Mouse (Mus musculus) olfactory bulb, adult 2 months (tissue): Measurements from ENCODE around the gene Vps18. TPM values are rescaled to one million over a fixed set of nuclear protein-coding genes. Genes with fewer than 3 reads are reported as not detected.

Source experiments
- H3K27ac ChIP-seq: fragments of 200-500 bp; 2 replicates; pipeline ENCODE4 v1.5.1; 2012; ENCODE audit warnings: low read depth, low read length; ENCODE audit not compliant: insufficient read depth
- H3K4me1 ChIP-seq: fragments of 200-500 bp; 2 replicates; pipeline ENCODE4 v1.6.1; 2012; ENCODE audit warnings: low read length; ENCODE audit not compliant: control insufficient read depth, insufficient read depth
- H3K4me3 ChIP-seq: fragments of 200-500 bp; 2 replicates; pipeline ENCODE4 v1.5.1; 2012; ENCODE audit warnings: mild to moderate bottlenecking, low read depth, low read length, moderate library complexity; ENCODE audit not compliant: insufficient read depth
- CTCF ChIP-seq: fragments of 200-500 bp; IDR thresholded peaks from 2 replicates; pipeline ENCODE4 v1.5.1; 2012; ENCODE audit warnings: low read depth, mild to moderate bottlenecking, low read length, moderate library complexity; ENCODE audit not compliant: insufficient read depth
- POLR2A ChIP-seq: fragments of 200-500 bp; IDR thresholded peaks from 2 replicates; pipeline ENCODE4 v1.6.1; 2012; ENCODE audit warnings: mild to moderate bottlenecking, low read depth, low read length, moderate library complexity; ENCODE audit not compliant: insufficient read depth
- WGBS: fragments of 180-500 bp; shearing (Covaris S2); methylation state at CpG from one replicate; pipeline ENCODE4 v1.1.7; 2018; 5-methylcytosine and 5-hydroxymethylcytosine counted together
- polyA plus RNA-seq: library from polyadenylated mRNA; stranded (reverse); fragments of >200 nt; gene quantifications from 2 replicates; pipeline ENCODE4 v1.2.4, GENCODE M21; 2012; ENCODE audit warnings: low replicate concordance; ENCODE audit not compliant: missing spikeins, insufficient read depth, insufficient read length

Gene Vps18
- polyA plus RNA-seq, 1 experiment = not detected

DNA sequence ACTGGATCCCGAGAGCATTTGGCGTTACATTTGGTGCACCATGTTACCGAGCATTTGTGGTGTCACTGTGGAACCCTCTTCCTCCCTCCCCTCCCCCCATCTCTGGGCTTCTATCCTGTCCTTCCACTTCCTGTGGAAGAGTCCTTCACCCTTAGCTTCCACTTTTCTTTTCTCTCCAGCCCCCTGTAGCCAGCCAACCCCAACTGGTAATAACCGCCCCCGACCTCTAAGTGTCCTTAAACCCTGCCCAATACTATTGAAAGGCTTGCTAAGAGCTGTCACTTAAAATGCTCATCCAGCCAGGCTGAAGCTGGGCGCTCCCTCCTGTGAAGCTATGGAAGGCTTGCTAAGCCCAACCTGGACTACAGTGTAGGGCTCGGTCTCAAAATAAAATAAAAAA is 11.6 kb upstream of the Vps18 start:
- Histone ChIP-seq H3K4me1 (no peaks in the 10 kb centered on the region), H3K4me3 (no peak overlapping the region), H3K27ac (no peak overlapping the region)
- WGBS = 84% methylated on average over 7 of the region's 7 CpGs
- TF ChIP-seq CTCF (no peak), POLR2A (no peak)

DNA sequence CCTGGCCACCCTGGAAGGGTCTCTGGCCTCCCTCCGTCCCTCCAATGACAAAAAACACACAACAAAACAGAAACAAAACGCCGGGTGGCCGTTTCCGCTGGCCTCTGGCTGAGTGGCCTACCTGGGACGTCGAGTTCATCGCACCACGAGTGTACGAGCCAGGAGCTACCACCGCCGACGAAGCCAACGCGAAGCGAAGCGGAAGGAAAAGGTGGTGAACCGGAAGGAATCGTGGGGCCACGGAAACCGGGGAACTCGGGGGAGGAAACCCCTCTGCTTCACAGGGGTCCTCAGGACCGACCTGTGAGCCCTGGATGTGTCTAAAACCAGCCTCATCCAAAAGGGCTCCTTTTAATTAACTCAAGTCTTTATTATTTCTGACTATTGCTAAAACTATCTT is 10.7 kb upstream of the Vps18 start:
- Histone ChIP-seq H3K4me3 (no peak overlapping the region), H3K27ac (no peak overlapping the region), H3K4me1 (no peaks in the 10 kb centered on the region)
- 86% methylated on average over 23 of the region's 23 CpGs for WGBS
- TF ChIP-seq POLR2A = no peak
- no peak for TF ChIP-seq CTCF

DNA sequence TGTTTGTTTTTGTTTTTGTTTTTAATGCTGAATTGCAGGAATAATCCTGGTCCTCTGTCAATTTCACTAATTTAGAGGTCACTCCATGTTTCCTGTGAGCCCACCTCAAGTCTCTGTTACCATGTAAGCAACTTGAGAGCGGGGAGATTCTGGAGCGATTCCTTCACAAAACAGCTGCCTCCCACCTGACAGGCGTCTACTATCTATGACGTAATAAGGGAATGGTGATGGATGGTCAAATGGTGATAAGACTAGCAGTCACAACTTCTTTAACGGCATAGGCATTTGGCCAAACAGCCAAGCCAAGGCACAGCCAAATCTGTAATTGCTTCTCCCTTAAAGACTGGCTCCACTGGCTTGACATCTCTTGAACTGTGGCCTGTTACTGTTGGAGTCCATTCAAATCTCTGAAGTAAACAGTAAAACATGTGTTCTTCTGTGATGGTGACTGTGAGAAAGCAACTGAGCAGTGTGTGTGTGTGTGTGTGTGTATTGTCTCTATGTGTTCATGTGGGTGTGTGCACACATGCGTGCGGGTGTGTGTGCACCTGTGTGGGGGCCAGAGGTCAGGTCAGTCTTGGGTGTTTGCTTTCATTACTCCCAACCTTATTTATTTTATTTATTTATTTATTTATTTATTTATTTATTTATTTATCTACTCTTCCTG is 6.5 kb upstream of the Vps18 start:
- no peak overlapping the region for H3K4me3 ChIP-seq
- H3K4me1 ChIP-seq = no peaks in the 10 kb centered on the region
- H3K27ac ChIP-seq = no peak overlapping the region
- TF ChIP-seq POLR2A = no peak
- no peak for TF ChIP-seq CTCF
- 81% methylated on average over 7 of the region's 7 CpGs for WGBS

DNA sequence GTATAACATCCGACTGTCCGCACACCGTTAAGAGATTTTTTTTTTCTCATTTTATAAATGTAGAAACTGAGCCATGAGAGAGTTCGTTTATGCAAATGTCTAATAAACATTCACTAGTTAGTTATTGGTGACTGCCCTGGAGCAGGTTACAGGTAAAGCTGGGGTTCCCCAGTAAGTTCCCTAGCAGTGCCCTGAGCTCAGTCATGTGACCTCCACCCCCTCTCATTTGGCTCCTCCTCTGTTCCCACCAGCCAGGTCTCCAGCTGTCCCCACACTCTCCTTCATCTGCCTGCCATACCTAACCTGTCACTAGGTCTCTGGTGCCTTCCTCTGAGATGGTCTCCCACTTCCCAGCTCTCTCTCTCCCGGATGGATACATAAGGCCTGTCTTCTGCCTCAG is 1.2 kb upstream of the Vps18 start:
- TF ChIP-seq POLR2A (no peak), CTCF (no peak)
- Histone ChIP-seq H3K27ac (no peak overlapping the region), H3K4me3 (no peak overlapping the region), H3K4me1 (no peaks in the 10 kb centered on the region)
- 93% methylated on average over 5 of the region's 5 CpGs for WGBS

DNA sequence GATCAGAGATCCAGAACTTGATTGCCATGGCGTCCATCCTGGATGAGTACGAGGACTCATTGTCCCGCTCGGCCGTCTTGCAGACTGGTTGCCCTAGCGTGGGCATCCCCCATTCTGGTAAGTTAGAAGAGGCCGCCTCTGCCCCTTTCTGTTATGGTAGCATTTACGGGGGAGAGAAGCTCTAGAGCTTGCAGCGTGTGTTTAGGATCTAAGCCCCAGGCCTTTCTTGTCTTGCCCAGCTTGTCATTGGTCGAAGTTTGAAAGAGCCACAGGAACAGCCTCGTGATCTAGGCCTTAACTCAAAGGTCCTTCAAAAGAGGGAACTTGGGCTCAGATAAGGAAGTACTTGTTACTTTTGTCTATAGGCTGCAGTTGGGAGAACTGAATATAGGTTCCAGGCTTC is 475 bp downstream of the Vps18 start:
- H3K4me1 ChIP-seq = no peaks in the 10 kb centered on the region
- under 1% methylated on average over 11 of the region's 11 CpGs for WGBS
- peak overlapping the region; percentile 49 for H3K4me3 ChIP-seq
- TF ChIP-seq POLR2A (no peak), CTCF (no peak)
- H3K27ac ChIP-seq = no peak overlapping the region

DNA sequence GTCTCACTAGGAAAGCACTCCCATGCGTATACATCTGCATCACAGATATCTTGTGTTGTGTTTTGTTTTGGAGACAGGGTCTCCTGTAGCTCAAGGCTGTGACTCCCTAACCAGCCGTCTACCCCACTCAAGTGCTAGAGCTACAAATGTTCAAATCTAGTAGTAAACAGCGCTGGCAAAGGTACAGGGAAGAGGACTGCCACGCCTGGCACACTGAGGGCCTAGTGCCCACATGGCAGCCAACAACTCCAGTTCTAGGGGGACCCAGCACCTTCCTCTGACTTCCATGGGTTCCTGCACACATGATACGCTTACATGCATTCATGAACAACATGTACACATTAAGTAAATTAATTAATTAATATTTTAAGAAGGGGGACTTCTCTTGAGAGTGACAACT is 3.7 kb downstream of the Vps18 start:
- H3K27ac ChIP-seq = no peak overlapping the region
- WGBS = 92% methylated on average over 5 of the region's 5 CpGs
- H3K4me1 ChIP-seq = peaks cover 7% of the 10 kb centered on the region
- TF ChIP-seq CTCF (no peak), POLR2A (no peak)
- H3K4me3 ChIP-seq = no peak overlapping the region

DNA sequence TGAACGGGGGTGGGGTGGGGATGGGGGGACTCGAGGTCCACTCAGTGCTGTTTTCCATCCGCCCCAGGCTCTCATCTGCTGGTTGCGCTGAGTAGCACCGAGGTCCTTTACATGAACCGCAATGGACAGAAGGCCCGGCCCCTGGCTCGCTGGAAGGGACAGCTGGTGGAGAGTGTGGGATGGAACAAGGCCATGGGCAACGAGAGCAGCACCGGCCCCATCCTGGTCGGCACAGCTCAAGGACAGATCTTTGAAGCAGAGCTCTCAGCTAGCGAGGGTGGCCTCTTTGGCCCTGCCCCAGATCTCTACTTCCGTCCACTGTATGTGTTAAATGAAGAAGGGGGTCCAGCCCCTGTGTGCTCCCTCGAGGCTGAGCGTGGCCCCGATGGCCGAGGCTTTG is 4.3 kb downstream of the Vps18 start:
- Histone ChIP-seq H3K4me1 (peaks cover 7% of the 10 kb centered on the region), H3K27ac (no peak overlapping the region), H3K4me3 (no peak overlapping the region)
- 94% methylated on average over 17 of the region's 17 CpGs for WGBS
- TF ChIP-seq CTCF = no peak
- TF ChIP-seq POLR2A = no peak

DNA sequence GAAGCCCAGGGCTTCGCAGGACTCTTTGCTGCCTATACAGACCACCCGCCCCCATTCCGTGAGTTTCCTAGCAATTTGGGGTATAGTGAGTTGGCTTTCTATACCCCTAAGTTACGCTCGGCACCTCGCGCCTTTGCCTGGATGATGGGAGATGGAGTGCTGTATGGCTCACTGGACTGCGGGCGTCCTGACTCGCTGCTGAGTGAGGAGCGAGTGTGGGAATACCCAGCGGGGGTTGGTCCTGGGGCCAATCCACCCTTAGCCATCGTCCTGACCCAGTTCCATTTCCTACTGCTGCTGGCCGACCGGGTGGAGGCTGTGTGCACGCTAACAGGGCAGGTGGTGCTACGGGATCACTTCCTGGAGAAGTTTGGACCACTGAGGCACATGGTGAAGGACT is 4.8 kb downstream of the Vps18 start:
- TF ChIP-seq POLR2A (no peak), CTCF (no peak)
- Histone ChIP-seq H3K27ac (no peak overlapping the region), H3K4me3 (no peak overlapping the region), H3K4me1 (peaks cover 7% of the 10 kb centered on the region)
- WGBS = 95% methylated on average over 17 of the region's 17 CpGs

DNA sequence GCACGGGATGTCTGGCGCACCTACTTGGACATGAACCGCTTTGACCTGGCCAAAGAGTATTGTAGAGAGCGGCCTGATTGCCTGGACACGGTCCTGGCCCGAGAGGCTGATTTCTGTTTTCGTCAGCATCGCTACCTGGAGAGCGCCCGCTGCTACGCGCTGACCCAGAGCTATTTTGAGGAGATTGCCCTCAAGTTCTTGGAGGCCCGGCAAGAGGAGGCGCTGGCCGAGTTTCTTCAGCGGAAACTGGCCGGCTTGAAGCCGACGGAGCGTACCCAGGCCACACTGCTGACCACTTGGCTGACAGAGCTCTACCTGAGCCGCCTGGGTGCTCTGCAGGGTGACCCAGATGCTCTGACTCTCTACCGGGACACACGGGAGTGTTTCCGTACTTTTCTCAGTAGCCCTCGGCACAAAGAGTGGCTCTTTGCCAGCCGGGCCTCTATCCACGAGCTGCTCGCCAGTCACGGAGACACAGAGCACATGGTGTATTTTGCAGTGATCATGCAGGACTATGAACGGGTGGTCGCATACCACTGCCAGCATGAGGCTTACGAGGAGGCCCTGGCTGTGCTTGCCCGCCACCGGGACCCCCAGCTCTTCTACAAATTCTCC is 5.3 kb downstream of the Vps18 start:
- no peak for TF ChIP-seq CTCF
- no peak for TF ChIP-seq POLR2A
- H3K27ac ChIP-seq = no peak overlapping the region
- H3K4me1 ChIP-seq = peaks cover 7% of the 10 kb centered on the region
- 86% methylated on average over 34 of the region's 34 CpGs for WGBS
- no peak overlapping the region for H3K4me3 ChIP-seq

DNA sequence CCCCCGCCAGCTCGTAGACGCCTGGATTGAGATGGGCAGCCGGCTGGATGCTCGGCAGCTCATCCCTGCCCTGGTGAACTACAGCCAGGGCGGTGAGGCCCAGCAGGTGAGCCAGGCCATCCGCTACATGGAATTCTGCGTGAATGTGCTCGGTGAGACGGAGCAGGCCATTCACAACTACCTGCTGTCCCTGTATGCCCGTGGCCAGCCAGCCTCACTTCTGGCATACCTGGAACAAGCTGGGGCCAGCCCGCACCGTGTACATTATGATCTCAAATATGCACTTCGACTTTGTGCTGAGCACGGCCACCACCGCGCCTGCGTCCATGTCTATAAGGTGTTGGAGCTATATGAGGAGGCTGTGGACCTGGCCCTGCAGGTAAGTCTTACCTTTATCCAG is 5.9 kb downstream of the Vps18 start:
- no peak overlapping the region for H3K27ac ChIP-seq

More for the DNA sequence above, 5.9 kb downstream of the Vps18 start:
- TF ChIP-seq POLR2A (no peak), CTCF (no peak)
- WGBS = 96% methylated on average over 18 of the region's 18 CpGs
- Histone ChIP-seq H3K4me1 (peaks cover 7% of the 10 kb centered on the region), H3K4me3 (no peak overlapping the region)
